Mouse (Mus musculus) heart, embryonic 14.5 days (tissue): ENCODE results near the gene Bcas3. TPM values are rescaled to one million over a fixed set of nuclear protein-coding genes. Genes with fewer than 3 reads are reported as not detected.
A peak's percentile ranks its signal among the peaks of the same experiment; 100 is the strongest.

Experiments
- ATAC-seq: fragments of 200-750 bp; cut with Nextera tagmentation; 2 replicates; pipeline ENCODE4 v1.8.0; 2017; ENCODE audit warnings: low read depth, moderate TSS enrichment; ENCODE audit not compliant: insufficient number of reproducible peaks, insufficient read depth, low FRiP score
- H3K27ac ChIP-seq, 2 experiments: fragments of 200-500 bp in 1 of 2; fragments of 300-500 bp in 1 of 2; sonication (generic) in 1 of 2; replicated peaks in 1 of 2; 2 replicates each; pipeline ENCODE4 v1.5.1; 2012 to 2014; ENCODE audit warnings: low read depth in 2 of 2, low read length in 2 of 2, control low read depth in 1 of 2, mild to moderate bottlenecking in 1 of 2, mixed read lengths in 1 of 2; ENCODE audit not compliant: control insufficient read depth in 1 of 2, insufficient read depth in 1 of 2
- H3K27me3 ChIP-seq: fragments of 300-500 bp; sonication (generic); 2 replicates; pipeline ENCODE4 v1.6.1; 2014; ENCODE audit warnings: mild to moderate bottlenecking, low read length, control low read depth; ENCODE audit not compliant: control insufficient read depth, insufficient read depth
- H3K36me3 ChIP-seq: fragments of 300-500 bp; sonication (generic); 2 replicates; pipeline ENCODE4 v1.6.1; 2014; ENCODE audit warnings: mild to moderate bottlenecking, control low read depth, low read length, mixed read lengths; ENCODE audit not compliant: control insufficient read depth, insufficient read depth
- H3K4me1 ChIP-seq, 2 experiments: fragments of 200-500 bp in 1 of 2; fragments of 300-500 bp in 1 of 2; sonication (generic) in 1 of 2; 2 replicates each; pipeline ENCODE4 v1.6.1; 2012 to 2014; ENCODE audit warnings: low read length in 2 of 2, control low read depth in 1 of 2, mixed read lengths in 1 of 2; ENCODE audit not compliant: control insufficient read depth in 2 of 2, insufficient read depth in 2 of 2
- H3K4me2 ChIP-seq: fragments of 300-500 bp; sonication (generic); 2 replicates; pipeline ENCODE4 v1.6.1; 2014; ENCODE audit warnings: mild to moderate bottlenecking, low read length
- H3K4me3 ChIP-seq, 2 experiments: fragments of 200-500 bp in 1 of 2; fragments of 300-500 bp in 1 of 2; sonication (generic) in 1 of 2; 2 replicates each; pipeline ENCODE4 v1.5.1; 2012 to 2014; ENCODE audit warnings: low read length in 2 of 2, mild to moderate bottlenecking in 2 of 2, control low read depth in 1 of 2, low read depth in 1 of 2, moderate library complexity in 1 of 2; ENCODE audit not compliant: control insufficient read depth in 1 of 2, insufficient read depth in 1 of 2
- H3K9ac ChIP-seq: fragments of 300-500 bp; sonication (generic); 2 replicates; pipeline ENCODE4 v1.6.1; 2014; ENCODE audit warnings: mild to moderate bottlenecking, low read length
- H3K9me3 ChIP-seq: fragments of 300-500 bp; sonication (generic); 2 replicates; pipeline ENCODE4 v1.6.1; 2016; ENCODE audit warnings: low read length, control low read depth; ENCODE audit not compliant: control insufficient read depth
- WGBS: fragments of 180-500 bp; shearing (Covaris S2); extraction: QIAGEN DNeasy Blood & Tissue Kit; methylation state at CpG from one replicate; pipeline ENCODE4 v1.1.7; 2014; 5-methylcytosine and 5-hydroxymethylcytosine counted together
- polyA plus RNA-seq: library from polyadenylated mRNA; unstranded; fragments of >200 nt; fragmentation: Nextera tagmentation; extraction: Ambion mirVana; gene quantifications from 2 replicates; pipeline ENCODE4 v1.2.1, GENCODE M21; 2014

The Bcas3 gene
- polyA plus RNA-seq, 1 experiment from 2014 or later = 22.5 TPM

GRCm38 (mm10) chr11:85524186-85524585, 171.2 kb downstream of the Bcas3 start:
- 34% methylated on average over 12 of the region's 12 CpGs for WGBS
- Histone ChIP-seq H3K4me2 (peak overlapping the region; percentile 62), H3K27me3 (peaks cover 10% of the 10 kb centered on the region; the same call in 1 of the 2 replicates), H3K9me3 (no peaks in the 10 kb centered on the region), H3K9ac (no peak overlapping the region), H3K27ac (peak overlapping the region in 1 of 2 experiments; percentile 59; a peak in 1 of 4 replicates), H3K4me3 (0 out of 4 replicates have a peak overlapping the region, but pooled peaks have one; percentile 0 to 9), H3K4me1 (peaks cover 20 to 26% of the 10 kb centered on the region in 2 experiments), H3K36me3 (no peaks in the 10 kb centered on the region)
- no peak for ATAC-seq

- no peaks in the 10 kb centered on the region for H3K9me3 ChIP-seq
- H3K27ac ChIP-seq = peak overlapping the region; percentile 59 to 60; a peak in 3 of 4 replicates
- peaks cover 10% of the 10 kb centered on the region; the same call in 1 of the 2 replicates for H3K27me3 ChIP-seq
- H3K4me3 ChIP-seq = peak overlapping the region; percentile 0 to 10; a peak in 2 of 4 replicates
- 14% methylated on average over 16 of the region's 16 CpGs for WGBS
- peak overlapping the region; percentile 62 for H3K4me2 ChIP-seq
- H3K9ac ChIP-seq = no peak overlapping the region
- ATAC-seq = peak; percentile 75
- no peaks in the 10 kb centered on the region for H3K36me3 ChIP-seq
- H3K4me1 ChIP-seq = peaks cover 20 to 26% of the 10 kb centered on the region in 2 experiments
Observed at GRCm38 (mm10) chr11:85524841-85525500, 172.0 kb downstream of the Bcas3 start.

GRCm38 (mm10) chr11:85525501-85525885, 172.5 kb downstream of the Bcas3 start:
- Histone ChIP-seq H3K9ac (no peak overlapping the region), H3K36me3 (no peaks in the 10 kb centered on the region), H3K4me1 (peaks cover 20 to 26% of the 10 kb centered on the region in 2 experiments), H3K27ac (peak overlapping the region in 1 of 2 experiments; percentile 34; a peak in 2 of 4 replicates), H3K9me3 (no peaks in the 10 kb centered on the region), H3K27me3 (peaks cover 6% of the 10 kb centered on the region; the same call in 1 of the 2 replicates), H3K4me2 (peak overlapping the region; percentile 62), H3K4me3 (peak overlapping the region in 1 of 2 experiments; percentile 0; a peak in 1 of 4 replicates)
- 34% methylated on average over 10 of the region's 10 CpGs for WGBS
- no peak for ATAC-seq

- no peak for ATAC-seq
- Histone ChIP-seq H3K4me2 (peak overlapping the region; percentile 62), H3K4me1 (peaks cover 20 to 26% of the 10 kb centered on the region in 2 experiments), H3K9me3 (no peaks in the 10 kb centered on the region), H3K36me3 (no peaks in the 10 kb centered on the region), H3K4me3 (no peak overlapping the region), H3K9ac (no peak overlapping the region), H3K27ac (peak overlapping the region in 1 of 2 experiments; percentile 34; a peak in 1 of 4 replicates), H3K27me3 (peaks cover 5% of the 10 kb centered on the region; the same call in 1 of the 2 replicates)
- 39% methylated on average over 11 of the region's 11 CpGs for WGBS
Observed at GRCm38 (mm10) chr11:85525979-85526775, 173.2 kb downstream of the Bcas3 start.

GRCm38 (mm10) chr11:85527261-85527660, 174.3 kb downstream of the Bcas3 start:
- Histone ChIP-seq H3K27ac (no peak overlapping the region), H3K9ac (no peak overlapping the region), H3K9me3 (no peaks in the 10 kb centered on the region), H3K4me1 (peaks cover 20 to 26% of the 10 kb centered on the region in 2 experiments), H3K4me3 (no peak overlapping the region), H3K36me3 (no peaks in the 10 kb centered on the region), H3K27me3 (peaks cover 5% of the 10 kb centered on the region; the same call in 1 of the 2 replicates), H3K4me2 (no peak overlapping the region)
- WGBS = 73% methylated on average over 5 of the region's 5 CpGs
- ATAC-seq = no peak

- Histone ChIP-seq H3K36me3 (no peaks in the 10 kb centered on the region), H3K4me3 (no peak overlapping the region), H3K9me3 (no peaks in the 10 kb centered on the region), H3K27me3 (peaks cover 5% of the 10 kb centered on the region; the same call in 1 of the 2 replicates), H3K9ac (no peak overlapping the region), H3K27ac (no peak overlapping the region), H3K4me1 (peaks cover 12 to 15% of the 10 kb centered on the region in 2 experiments), H3K4me2 (no peak overlapping the region)
- ATAC-seq = no peak
- WGBS = 63% methylated on average over 5 of the region's 5 CpGs
Observed at GRCm38 (mm10) chr11:85529531-85530285, 176.7 kb downstream of the Bcas3 start.

- Histone ChIP-seq H3K27ac (no peak overlapping the region), H3K9me3 (no peaks in the 10 kb centered on the region), H3K27me3 (no peaks in the 10 kb centered on the region), H3K9ac (no peak overlapping the region), H3K4me1 (no peaks in the 10 kb centered on the region; a peak in 2 of 4 replicates), H3K36me3 (no peaks in the 10 kb centered on the region), H3K4me2 (no peak overlapping the region), H3K4me3 (no peak overlapping the region)
- ATAC-seq = no peak
- 76% methylated on average over 4 of the region's 4 CpGs for WGBS
Observed at GRCm38 (mm10) chr11:85540989-85541388, 188.0 kb downstream of the Bcas3 start.
